Mouse (Mus musculus): ENCODE results near the gene Cd6. TPM values are rescaled to one million over a fixed set of nuclear protein-coding genes. Genes with fewer than 3 reads are reported as not detected.

Cd6 gene
- polyA plus RNA-seq, 2 experiments, result 0.10 TPM; not detected in 1

GRCm38 (mm10) chr19:10769429-10770195, 60.2 kb downstream of the Cd6 start:
- 33% methylated on average over 12 of the region's 12 CpGs for WGBS
- no peak overlapping the region for H3K27ac ChIP-seq (replicated peaks; ENCODE audit: low read depth, low read length)
- no peaks in the 10 kb centered on the region for H3K9me3 ChIP-seq (ENCODE audit: control insufficient read depth, low read length)
- H3K4me2 ChIP-seq (replicated peaks; ENCODE audit: low read depth, low read length, severe bottlenecking), result no peak overlapping the region
- no peak for TF ChIP-seq POLR2A (IDR thresholded peaks at IDR 0.05; ENCODE audit: borderline replicate concordance, extremely low read depth, insufficient read depth, insufficient read length)
- H3K4me1 ChIP-seq (ENCODE audit: control insufficient read depth, insufficient read depth, low read length), result no peaks in the 10 kb centered on the region
- no peak overlapping the region for H3K4me3 ChIP-seq (replicated peaks; ENCODE audit: low read length)
- no peak for DNase-seq (ENCODE audit: low spot score)
- no peak overlapping the region for H3K9ac ChIP-seq (ENCODE audit: low read depth, low read length, severe bottlenecking)
- H3K27me3 ChIP-seq (ENCODE audit: control insufficient read depth, insufficient read depth, low read length), result no peaks in the 10 kb centered on the region
- no peak for ATAC-seq (ENCODE audit: low FRiP score, low read depth)
- no peaks in the 10 kb centered on the region for H3K36me3 ChIP-seq (ENCODE audit: control insufficient read depth, insufficient read depth, low read length)

GRCm38 (mm10) chr19:10768694-10769428, 61.0 kb downstream of the Cd6 start:
- Histone ChIP-seq H3K27ac (replicated peaks; ENCODE audit: low read depth, low read length) (no peak overlapping the region), H3K9ac (ENCODE audit: low read depth, low read length, severe bottlenecking) (no peak overlapping the region)

GRCm38 (mm10) chr19:10767631-10768030, 62.2 kb downstream of the Cd6 start:
- Histone ChIP-seq H3K9me3 (ENCODE audit: control insufficient read depth, low read length) (no peaks in the 10 kb centered on the region), H3K27ac (replicated peaks; ENCODE audit: low read depth, low read length) (no peak overlapping the region), H3K4me1 (ENCODE audit: control insufficient read depth, insufficient read depth, low read length) (no peaks in the 10 kb centered on the region), H3K36me3 (ENCODE audit: control insufficient read depth, insufficient read depth, low read length) (no peaks in the 10 kb centered on the region), H3K4me2 (replicated peaks; ENCODE audit: low read depth, low read length, severe bottlenecking) (no peak overlapping the region), H3K4me3 (replicated peaks; ENCODE audit: low read length) (no peak overlapping the region), H3K9ac (ENCODE audit: low read depth, low read length, severe bottlenecking) (no peak overlapping the region), H3K27me3 (ENCODE audit: control insufficient read depth, insufficient read depth, low read length) (no peaks in the 10 kb centered on the region)
- ATAC-seq (ENCODE audit: low FRiP score, low read depth) (no peak), DNase-seq (ENCODE audit: low spot score) (no peak)
- TF ChIP-seq POLR2A (IDR thresholded peaks at IDR 0.05; ENCODE audit: borderline replicate concordance, extremely low read depth, insufficient read depth, insufficient read length), result no peak
- WGBS, result 89% methylated on average over 10 of the region's 10 CpGs

More at GRCm38 (mm10) chr19:10768694-10769428, 61.0 kb downstream of the Cd6 start:
- ATAC-seq (ENCODE audit: low FRiP score, low read depth) (no peak), DNase-seq (ENCODE audit: low spot score) (no peak)
- H3K9me3 ChIP-seq (ENCODE audit: control insufficient read depth, low read length), result no peaks in the 10 kb centered on the region
- H3K4me1 ChIP-seq (ENCODE audit: control insufficient read depth, insufficient read depth, low read length), result no peaks in the 10 kb centered on the region
- H3K36me3 ChIP-seq (ENCODE audit: control insufficient read depth, insufficient read depth, low read length), result no peaks in the 10 kb centered on the region
- WGBS, result 63% methylated on average over 6 of the region's 6 CpGs
- H3K4me3 ChIP-seq (replicated peaks; ENCODE audit: low read length), result no peak overlapping the region
- no peak overlapping the region for H3K4me2 ChIP-seq (replicated peaks; ENCODE audit: low read depth, low read length, severe bottlenecking)
- no peak for TF ChIP-seq POLR2A (IDR thresholded peaks at IDR 0.05; ENCODE audit: borderline replicate concordance, extremely low read depth, insufficient read depth, insufficient read length)
- no peaks in the 10 kb centered on the region for H3K27me3 ChIP-seq (ENCODE audit: control insufficient read depth, insufficient read depth, low read length)

- no peak for TF ChIP-seq POLR2A (IDR thresholded peaks at IDR 0.05; ENCODE audit: borderline replicate concordance, extremely low read depth, insufficient read depth, insufficient read length)
These were observed 66.4 kb downstream of the Cd6 start for GRCm38 (mm10) chr19:10763381-10764031.

GRCm38 (mm10) chr19:10762468-10762867, 67.4 kb downstream of the Cd6 start:
- Histone ChIP-seq H3K27ac (replicated peaks; ENCODE audit: low read depth, low read length) (no peak overlapping the region), H3K4me1 (ENCODE audit: control insufficient read depth, insufficient read depth, low read length) (peaks cover 7% of the 10 kb centered on the region; the same call in 1 of the 2 replicates), H3K4me2 (replicated peaks; ENCODE audit: low read depth, low read length, severe bottlenecking) (no peak overlapping the region), H3K9me3 (ENCODE audit: control insufficient read depth, low read length) (no peaks in the 10 kb centered on the region), H3K9ac (ENCODE audit: low read depth, low read length, severe bottlenecking) (no peak overlapping the region), H3K36me3 (ENCODE audit: control insufficient read depth, insufficient read depth, low read length) (no peaks in the 10 kb centered on the region), H3K27me3 (ENCODE audit: control insufficient read depth, insufficient read depth, low read length) (no peaks in the 10 kb centered on the region), H3K4me3 (replicated peaks; ENCODE audit: low read length) (no peak overlapping the region)
- 75% methylated on average over 6 of the region's 6 CpGs for WGBS
- no peak for TF ChIP-seq POLR2A (IDR thresholded peaks at IDR 0.05; ENCODE audit: borderline replicate concordance, extremely low read depth, insufficient read depth, insufficient read length)
- ATAC-seq (ENCODE audit: low FRiP score, low read depth), result no peak
- DNase-seq (ENCODE audit: low spot score), result no peak

More at GRCm38 (mm10) chr19:10763381-10764031, 66.4 kb downstream of the Cd6 start:
- DNase-seq (ENCODE audit: low spot score) (no peak), ATAC-seq (ENCODE audit: low FRiP score, low read depth) (no peak)
- no peak overlapping the region for H3K4me2 ChIP-seq (replicated peaks; ENCODE audit: low read depth, low read length, severe bottlenecking)
- no peak overlapping the region for H3K4me3 ChIP-seq (replicated peaks; ENCODE audit: low read length)
- peaks cover 4% of the 10 kb centered on the region; the same call in 1 of the 2 replicates for H3K4me1 ChIP-seq (ENCODE audit: control insufficient read depth, insufficient read depth, low read length)
- no peak overlapping the region for H3K27ac ChIP-seq (replicated peaks; ENCODE audit: low read depth, low read length)
- no peaks in the 10 kb centered on the region for H3K9me3 ChIP-seq (ENCODE audit: control insufficient read depth, low read length)
- no peaks in the 10 kb centered on the region for H3K27me3 ChIP-seq (ENCODE audit: control insufficient read depth, insufficient read depth, low read length)
- no peaks in the 10 kb centered on the region for H3K36me3 ChIP-seq (ENCODE audit: control insufficient read depth, insufficient read depth, low read length)
- 80% methylated on average over 21 of the region's 21 CpGs for WGBS
- no peak overlapping the region for H3K9ac ChIP-seq (ENCODE audit: low read depth, low read length, severe bottlenecking)

Measured in limb, embryonic 14.5 days (tissue).